Mouse (Mus musculus): Measurements from ENCODE around the gene Zfp626.
"Not testable (repeated sequence)": the region's sequence is repeated elsewhere in the genome, so short reads cannot be mapped to it uniquely, and the experiment has no call there.

Gene Zfp626

DNA sequence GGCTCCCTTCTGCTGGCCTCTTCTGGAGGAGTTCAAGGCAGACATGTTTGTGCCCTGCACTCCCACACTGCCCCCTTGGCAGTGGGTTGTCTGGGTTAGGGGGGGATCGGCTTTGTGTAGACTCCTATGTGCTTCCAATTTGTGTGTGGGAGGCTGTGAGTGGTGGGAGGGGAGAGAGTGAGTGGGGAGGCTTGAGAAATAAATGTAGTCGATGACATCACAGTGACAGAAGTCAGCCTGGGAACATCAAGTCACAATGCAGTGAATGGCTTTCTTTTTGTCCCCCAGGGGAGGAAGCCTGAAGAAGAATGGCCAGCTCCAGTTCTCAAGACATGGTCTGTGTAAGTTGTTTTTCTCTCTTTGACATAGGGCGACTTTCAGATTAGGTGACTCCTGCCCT is at the start of gene Zfp626:
Gene Zfp626, plus strand, starts transcription at position 301 of the 400 bp plus-strand sequence.
- DNase-seq (ENCODE audit: low spot score), result not testable (repeated sequence)

DNA sequence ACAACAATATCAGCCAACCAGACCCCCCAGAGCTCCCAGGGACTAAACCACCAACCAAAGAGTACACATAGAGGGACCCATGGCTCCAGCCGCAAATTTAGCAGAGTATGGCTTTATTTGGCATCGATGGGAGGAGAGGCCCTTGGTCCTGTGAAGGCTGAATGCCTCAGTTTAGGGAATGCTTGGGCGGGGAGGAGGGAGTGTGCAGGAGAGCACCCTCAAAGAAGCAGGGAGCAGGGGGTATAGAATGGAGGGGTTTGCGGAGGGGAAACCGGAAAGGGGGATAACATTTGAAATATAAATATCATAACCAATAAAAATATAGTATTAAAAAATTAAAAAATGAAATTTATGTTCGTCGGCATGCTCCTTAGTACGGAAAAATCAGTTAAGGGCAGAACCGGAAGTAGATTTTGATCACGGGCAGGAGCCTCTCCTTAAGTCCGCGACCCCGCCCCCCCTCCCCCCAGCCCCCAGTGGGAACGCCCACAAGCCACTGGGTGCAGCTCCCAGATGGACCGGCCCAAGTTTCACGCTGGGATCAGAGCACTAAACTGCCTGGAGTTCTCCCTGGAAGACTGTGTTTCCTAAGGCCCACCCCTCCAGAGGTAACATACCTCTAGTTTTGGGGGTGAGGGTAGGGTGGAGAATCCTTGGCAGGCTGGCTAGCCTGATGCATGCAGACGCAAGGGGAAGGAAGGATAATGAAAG is 41.7 kb upstream of the Zfp626 start:
- no peak for DNase-seq (ENCODE audit: low spot score)

DNA sequence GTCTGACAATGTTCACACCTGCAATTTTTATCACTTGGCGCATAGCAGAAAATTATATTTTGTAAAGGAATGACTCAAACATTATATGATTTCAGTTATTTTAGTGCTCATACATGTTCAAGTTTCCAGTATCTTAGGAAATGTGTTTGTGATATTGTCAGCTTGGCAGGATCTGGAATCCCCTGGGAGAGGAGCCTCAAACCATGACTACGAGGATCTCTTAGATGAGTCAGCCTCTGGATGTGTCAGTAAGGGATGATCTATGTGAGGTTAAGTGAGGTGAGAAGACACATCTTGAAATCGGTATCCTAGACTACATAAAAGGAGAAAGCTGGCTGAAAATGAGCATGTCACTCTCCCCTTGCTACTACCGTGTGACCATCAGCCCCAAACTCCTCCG is 17.7 kb upstream of the Zfp626 start:
- DNase-seq (ENCODE audit: low spot score), result peak; percentile 34

DNA sequence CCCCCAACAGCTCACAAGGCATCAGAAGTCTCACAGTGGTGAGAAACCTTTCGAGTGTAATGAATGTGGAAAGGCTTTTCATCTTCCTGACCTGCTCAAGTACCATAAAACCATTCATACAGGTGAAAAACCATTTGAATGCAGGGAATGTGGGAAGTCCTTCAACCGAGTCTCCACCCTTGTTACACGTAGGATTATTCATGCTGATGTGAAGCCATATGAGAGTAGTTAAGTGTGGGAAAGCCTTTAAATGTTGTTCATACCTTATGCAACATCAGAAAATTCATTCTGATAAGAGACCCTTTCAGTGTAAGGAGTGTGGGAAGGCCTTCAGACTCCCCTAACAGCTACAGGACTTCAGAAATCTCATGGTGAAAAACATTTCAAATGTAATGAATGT is 13.1 kb upstream of the Zfp626 start:
- DNase-seq (ENCODE audit: low spot score), result not testable (repeated sequence)

DNA sequence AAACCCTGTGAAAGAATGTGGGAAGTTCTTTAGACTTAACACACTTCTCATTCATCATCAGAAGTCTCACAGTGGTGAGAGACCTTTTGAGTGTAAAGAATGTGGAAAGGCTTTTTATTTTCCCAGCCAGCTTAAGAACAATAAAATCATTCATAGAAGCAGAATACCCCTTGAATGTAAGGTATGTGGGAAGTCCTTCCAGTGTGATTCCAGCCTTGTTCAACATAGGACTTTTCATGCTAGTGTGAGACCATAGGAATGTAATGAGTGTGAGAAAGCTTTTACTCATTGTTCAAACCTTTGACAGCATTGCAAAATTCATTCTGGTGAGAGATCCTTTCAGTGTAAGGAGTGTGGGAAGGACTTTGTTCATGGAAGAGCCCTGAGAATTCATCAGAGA is 12.4 kb upstream of the Zfp626 start:
- no peak for DNase-seq (ENCODE audit: low spot score)

DNA sequence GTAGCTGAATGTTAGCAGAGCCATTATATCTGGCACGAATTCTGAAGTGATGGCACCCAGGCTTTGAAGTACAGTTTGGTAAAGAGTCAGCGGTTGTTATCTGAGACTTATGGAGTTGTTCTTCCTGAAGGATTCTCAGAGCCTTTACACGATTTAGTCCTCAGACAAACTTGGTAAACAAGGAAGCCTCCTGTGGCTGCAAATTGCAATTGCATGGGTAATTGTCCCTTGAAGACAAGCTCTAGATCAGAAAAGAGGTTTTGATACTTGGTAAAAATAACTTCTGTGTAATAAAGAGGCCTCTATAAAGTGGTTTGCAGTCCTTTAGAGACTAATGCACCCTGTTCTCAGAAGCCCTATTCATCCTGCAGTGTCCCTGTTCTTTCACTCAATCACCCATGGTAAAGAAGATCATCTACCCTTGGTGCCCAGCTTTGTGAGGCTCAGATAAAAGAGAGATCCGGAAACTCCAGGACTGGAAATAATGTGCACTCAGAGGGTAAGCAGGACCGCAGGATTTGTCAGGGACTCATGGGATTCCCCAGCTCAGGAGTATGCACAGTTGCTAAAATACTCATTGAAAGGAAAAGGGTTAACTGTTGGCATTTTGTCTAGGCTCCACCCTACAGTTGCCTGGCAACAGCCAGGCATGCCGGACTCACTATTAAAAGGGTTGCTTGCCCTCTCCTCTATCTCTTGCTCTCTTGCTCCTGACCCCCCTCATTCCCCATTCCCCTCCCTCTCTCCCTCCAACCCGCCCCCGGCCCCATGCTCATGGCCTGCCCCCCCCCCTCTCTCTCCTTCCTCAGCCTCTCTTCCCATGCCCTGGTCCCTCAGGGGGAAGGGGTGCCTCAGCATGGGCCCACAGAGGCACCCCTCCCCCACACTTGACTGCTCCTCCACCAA is 8.8 kb upstream of the Zfp626 start:
- DNase-seq (ENCODE audit: low spot score), result no peak

DNA sequence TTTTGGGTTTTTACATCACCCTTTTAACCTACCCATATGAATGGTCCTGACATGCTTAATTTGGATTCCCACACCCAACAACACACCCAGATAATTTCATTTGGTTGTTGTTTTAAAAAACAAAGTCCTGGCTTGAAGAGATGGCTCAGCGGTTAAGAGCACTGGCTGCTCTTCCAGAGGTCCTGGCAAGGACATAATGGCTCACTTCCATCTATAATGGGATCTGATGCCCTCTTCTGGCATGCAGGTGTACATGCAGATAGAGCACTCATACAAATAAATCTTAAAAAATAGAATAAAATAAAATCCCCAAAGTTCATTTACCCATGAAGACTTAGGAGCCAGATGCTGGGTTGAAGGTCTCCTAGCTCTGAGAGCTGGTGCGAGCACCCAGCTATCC is 5.9 kb upstream of the Zfp626 start:
- peak; percentile 53 for DNase-seq (ENCODE audit: low spot score)

DNA sequence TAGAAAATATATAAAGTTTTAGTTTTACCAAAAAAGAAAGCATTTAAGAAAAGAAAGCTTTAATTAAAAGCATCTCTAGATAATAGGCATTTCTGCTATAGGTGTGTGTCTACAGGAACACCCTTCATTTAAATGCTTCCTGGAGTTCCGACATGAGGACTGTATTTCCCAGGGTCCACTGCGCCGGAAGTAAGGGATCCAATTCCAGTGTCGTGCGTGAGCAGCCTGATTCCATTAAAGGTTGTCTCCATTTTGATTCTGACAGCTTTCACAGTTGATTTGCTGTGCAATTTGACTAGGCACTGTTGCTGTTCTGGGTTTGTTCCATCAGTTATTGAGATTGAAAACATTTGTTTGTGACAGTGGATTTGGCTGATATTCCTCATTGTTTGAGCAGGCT is 4.0 kb upstream of the Zfp626 start:
- no peak for DNase-seq (ENCODE audit: low spot score)

DNA sequence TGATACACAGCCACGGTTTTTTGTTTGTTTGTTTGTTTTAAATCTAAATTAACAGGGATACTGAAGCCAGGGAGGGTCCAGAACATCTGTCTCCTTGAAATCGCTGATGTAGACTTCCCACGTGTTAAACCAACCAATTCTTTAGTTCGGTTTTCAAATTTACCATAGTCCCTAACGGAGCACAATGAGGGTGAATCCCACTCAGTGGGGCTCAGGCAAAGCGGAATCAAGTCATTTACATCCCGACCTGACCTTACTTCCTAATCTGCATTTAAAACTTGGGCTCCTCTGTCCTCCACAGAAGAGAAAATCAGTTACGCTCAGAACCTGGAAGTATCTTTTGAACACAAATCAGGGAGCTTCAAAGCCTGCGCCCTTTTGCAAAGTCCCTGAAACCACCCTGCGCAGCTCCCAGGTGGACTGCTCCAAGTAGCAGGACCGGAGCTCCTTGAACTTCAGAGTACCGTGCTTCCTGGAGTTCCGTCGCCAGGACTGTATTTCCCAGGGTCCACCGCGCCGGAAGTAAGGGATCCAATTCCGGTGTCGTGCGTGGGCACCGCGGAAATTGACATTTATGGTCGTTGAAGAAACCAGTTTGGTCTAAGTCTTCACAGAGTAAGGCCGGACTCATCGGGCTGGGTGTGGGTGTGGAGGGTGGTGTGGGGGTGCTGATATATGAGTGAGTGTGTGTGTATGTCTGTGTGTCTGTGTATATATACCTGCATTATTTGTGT is 2.5 kb upstream of the Zfp626 start:
- DNase-seq (ENCODE audit: low spot score), result peak; percentile 75

DNA sequence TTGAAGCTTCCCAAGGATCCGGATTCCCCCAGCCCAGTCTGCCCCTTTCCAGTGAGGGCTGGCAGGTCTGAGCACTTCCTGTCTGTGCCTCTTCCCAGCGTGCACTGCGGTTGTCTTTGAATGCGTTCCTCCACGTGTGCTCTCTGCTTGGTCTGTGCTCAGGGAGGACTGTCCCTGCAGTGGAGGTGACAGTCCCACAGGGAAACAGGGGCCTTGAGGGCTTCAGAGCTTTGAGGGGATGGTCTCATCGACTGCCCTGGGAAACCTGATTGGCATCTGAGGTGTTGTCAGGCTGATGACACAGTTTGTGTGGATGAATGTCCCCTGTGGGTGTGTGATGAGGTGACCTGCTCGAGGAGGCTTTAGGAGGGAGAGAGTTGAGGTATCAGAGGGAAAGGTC is 309 bp downstream of the Zfp626 start:
- DNase-seq (ENCODE audit: low spot score), result not testable (repeated sequence)

DNA sequence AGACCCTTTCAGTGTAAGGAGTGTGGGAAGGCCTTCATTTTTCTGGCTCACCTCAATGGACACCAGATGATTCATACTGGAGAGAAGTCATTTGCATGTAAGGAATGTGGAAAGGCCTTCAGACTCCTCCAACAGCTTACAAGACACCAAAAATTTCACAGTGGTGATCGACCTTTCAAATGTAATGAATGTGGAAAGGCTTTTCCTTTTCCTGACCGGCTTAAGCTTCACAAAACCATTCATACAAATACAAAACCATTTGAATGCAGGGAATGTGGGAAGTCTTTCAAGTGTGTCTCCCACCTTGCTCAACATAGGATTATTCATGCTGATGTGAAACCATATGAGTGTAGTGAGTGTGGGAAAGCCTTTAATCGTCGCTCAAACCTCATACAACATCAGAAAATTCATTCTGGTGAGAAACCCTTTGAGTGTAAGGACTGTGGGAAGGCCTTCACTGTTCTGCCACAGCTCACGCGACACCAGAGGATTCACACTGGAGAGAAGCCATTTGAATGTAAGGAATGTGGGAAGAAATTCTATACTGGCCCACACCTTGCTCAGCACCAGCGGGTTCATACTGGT is 11.6 kb downstream of the Zfp626 start:
- no peak for DNase-seq (ENCODE audit: low spot score)

DNA sequence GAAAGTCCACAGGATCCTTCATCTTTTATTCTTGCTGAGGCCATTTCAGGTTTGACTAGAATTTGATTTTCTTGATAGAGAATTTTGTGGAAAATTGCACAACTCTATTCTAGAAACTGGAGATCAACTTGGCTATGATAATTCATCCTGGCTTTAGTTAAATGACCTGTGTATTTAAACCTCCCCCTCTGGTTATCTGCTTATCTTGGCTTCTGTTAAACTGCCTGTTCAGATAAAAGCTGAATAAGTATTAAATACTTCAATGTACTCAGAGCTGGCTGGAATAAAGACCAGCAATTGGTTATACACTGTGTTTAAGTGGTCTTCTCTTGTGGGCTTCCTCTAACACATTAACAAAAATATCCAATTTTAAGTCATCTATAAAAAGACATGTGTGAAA is 15.6 kb downstream of the Zfp626 start:
- no peak for DNase-seq (ENCODE audit: low spot score)

DNA sequence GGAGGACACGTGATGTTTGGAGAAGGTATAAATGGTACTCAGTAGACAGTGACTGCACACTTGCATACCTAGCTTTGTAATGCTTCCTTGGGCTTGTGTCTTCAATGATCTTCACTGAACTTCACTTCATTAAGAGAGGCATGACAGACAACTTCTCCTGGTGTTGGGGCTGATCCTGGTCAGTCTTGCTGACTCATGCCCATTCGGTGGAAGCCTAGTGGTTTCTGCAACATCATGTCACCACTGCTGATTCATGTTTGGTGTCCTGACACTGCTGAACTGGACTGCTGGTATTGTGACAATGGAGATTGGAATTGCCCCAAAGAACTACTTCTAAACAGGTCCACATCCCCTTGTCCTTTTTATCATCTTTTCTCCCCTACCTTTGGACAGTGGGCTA is 27.1 kb downstream of the Zfp626 start:
- DNase-seq (ENCODE audit: low spot score), result no peak

DNA sequence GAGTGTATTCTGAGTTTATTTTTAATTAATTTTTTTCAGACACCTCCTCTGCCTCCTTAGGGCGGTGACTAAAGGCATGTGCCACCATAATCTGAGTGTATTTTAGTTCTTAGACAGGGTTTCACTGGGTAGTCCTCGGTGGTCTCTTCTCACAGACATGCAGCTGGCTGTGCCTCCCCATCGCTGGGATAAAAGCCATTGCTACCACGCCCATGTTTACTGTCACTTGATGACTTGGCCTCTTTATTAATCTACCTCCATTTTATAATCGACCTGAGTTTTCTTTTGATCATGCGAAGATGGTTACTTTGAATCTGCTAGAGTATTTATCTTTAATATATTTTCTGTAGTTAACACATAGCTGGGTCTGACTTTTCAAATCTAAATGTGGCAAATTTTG is 30.9 kb downstream of the Zfp626 start:
- DNase-seq (ENCODE audit: low spot score), result no peak

DNA sequence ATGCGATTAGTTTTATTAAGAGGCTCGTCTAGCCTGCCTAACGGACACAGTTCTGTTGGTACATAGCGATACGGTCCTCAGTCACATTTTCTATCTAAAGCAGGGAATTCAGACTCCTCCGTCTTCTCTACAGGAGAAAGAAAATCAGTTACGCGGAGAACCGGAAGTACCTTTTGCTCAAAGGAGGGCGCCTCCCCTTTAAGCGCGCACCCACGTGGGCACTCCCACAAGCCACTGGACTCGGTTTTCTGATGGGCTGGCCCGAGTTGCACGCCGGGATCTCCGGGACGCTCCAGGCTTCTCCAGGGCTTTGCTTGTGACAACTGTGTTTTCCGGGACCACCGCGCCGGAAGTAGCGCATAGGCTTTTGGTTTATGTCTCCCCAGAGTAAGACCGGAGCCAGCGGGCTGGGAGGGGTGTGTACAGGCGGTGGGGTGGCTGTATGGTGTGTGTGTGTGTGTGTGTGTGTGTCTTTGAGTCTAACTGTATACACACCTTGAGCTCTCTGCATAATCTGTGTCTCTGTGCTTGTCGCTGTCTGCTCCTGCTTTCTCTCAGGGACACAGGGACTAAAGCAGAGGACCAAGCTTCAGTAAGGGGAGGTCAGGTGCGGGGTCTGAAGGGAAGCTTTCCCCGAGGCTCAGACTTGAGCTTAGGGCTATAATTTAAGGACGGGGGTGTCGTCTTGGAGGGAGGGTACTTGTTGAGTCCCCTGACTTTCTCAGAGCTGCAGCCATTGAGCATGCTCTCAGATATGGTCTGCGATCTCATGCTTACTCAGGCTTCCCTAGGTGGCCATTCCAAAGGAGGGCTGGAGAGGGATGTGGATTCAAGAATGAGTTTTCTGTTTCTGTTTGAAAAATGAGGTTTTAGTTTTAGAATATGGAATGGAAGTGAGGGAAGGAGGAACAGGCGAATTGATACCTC is 31.6 kb downstream of the Zfp626 start, which contains the start of gene Zfp59:
Gene Zfp59, plus strand, starts transcription at position 285 of the 927 bp plus-strand sequence.
- peak; percentile 74 for DNase-seq (ENCODE audit: low spot score)

DNA sequence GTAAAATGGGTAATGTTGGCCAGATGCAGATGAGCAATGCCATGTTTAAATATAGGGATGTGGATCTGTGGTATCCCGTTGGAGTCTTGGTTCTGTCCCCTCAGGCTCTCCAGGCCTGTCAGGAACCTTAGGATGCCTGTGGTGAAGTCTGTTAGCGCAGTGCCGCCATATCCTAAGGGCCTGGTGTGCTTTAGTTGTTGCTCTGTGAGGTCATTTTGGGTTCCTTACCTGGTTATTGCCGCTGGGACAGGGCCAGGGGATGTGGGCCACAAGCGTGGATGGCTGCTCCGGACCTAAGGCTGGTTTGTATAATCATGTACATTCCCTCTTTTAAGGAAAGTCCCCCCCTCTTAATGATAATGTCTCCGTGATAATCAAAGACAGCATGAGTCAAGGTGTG is 32.6 kb downstream of the Zfp626 start:
- no peak for DNase-seq (ENCODE audit: low spot score)

DNA sequence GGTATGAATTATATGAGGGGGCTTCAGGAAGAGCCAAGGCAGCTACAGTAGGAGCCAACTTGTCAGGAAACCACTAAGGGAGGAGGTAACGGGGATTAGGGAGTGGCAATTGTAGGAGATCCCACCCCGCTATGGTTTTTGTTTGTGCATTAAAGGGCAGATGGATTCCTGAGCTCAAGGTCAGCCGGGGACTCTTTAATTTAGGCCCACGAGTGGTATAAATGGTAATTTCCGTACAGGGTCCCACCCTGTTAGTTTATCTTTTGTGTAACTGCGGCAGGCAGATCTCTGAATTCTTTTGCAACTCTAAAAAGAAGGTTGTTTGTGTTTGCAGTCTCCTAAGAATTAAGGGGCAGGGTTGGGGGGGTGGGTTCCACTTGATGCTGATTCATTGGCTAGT is 33.1 kb downstream of the Zfp626 start:
- DNase-seq (ENCODE audit: low spot score), result no peak

DNA sequence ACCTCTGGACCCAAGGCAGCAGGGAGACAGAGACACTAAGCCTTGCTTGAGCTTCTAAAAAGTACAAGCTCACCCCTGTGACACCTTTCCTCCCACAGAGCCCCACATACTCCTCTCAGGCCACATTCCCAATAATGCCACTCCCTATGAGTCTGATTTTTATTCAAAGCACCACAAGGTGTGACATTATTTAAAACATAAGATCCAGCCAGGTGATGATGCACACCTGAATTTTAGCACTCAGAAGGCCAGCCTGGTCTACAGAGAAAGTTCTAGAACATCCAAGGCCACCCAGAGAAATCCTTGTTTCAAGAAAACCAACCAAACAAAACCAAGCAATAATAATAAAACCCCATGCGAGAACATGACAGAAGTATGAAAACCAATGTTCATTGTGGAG is 50.2 kb downstream of the Zfp626 start, which contains the start of gene Zfp607a:
Gene Zfp607a, plus strand, starts transcription at position 301 of the 400 bp plus-strand sequence.
- DNase-seq (ENCODE audit: low spot score), result no peak

DNA sequence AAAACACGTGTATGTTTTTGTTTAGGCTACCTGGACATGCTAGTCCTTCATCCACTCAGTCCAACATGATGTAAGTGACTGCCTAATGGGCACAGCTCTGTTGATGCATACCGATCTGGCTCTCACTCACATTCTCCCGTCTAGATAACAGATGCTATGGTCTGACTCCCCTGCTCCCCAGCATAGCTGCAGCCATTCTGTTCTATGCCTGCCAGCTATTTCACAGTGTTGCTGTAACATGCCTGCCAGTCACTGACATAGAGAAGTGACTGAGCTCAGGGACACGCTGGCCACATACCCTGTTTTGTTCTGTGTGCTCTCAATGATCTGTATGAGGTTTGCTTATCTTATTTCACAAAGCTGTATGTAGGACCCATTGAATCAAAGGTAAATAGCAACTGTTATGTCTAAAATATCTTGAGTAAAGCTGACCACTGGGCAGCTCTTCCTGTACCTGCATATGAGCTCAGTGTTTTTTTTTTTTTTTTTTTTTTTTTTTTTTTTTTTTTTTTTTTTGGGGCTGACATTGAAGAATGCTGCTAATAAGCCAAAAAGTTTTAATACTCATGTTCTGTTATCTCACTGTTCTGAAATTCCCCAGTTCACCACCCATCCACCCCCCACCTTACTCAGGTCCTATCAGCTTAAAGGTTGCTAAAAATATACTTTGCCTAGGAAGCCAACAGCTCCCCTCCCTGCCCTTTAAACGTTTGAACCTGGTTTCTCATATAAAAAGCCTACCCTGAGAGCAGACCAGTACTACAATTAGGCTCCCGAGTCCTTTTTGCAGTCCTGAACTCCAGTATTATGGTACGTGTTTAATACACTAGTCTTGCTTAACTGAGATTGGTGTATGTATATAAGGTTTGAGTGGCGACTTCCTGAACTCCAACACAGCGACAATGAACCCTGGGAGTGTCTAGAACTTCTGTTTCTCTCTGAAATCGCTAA is 52.6 kb downstream of the Zfp626 start:
- DNase-seq (ENCODE audit: low spot score), result peak; percentile 28
